Mouse (Mus musculus) layer of hippocampus, adult 8-10 months (tissue): ENCODE measurements around the gene Olfr134. TPM values are rescaled to one million over a fixed set of nuclear protein-coding genes. Genes with fewer than 3 reads are reported as not detected.
"Not testable (repeated sequence)": the region's sequence is repeated elsewhere in the genome, so short reads cannot be mapped to it uniquely, and the experiment has no call there.

Experiments
- DNase-seq, 2 experiments: peaks; one replicate each; pipeline ENCODE4 v3.0.0; 2022; ENCODE audit warnings: low spot score in 2 of 2
- total RNA-seq, 4 experiments: library from RNA; stranded (reverse); gene quantifications; 2 replicates each; pipeline ENCODE4 v1.2.4; 2022

The Olfr134 gene
- total RNA-seq, result not detected

GRCm38 (mm10) chr17:38171088-38171487 is at the start of gene Olfr134:
Olfr134 (plus strand) TSS chr17:38171388.
- DNase-seq, result no peak

- DNase-seq, result not testable (repeated sequence)
Observed at GRCm38 (mm10) chr17:38124199-38124598, 47.0 kb upstream of the Olfr134 start.

DNA sequence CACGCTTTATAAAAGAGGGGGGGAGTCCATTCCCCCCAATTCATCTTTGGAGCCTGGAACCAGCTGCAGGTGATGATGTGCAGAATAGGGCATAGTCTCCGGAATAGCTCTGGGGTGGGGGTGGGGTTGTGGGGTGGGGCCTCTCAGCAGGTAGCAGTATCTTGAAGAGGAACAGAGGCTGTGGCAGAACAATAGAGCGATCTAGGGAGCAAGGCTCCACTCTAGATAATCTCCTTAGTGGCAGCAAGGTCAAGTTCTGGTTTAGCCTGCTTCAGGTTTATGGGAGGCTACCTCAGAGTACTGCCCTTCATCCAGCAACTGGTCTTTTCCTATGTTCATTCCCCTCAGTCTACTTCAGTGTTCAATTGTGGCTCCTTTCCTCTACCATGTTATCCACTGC is 45.8 kb upstream of the Olfr134 start:
- DNase-seq, result not testable (repeated sequence)

DNA sequence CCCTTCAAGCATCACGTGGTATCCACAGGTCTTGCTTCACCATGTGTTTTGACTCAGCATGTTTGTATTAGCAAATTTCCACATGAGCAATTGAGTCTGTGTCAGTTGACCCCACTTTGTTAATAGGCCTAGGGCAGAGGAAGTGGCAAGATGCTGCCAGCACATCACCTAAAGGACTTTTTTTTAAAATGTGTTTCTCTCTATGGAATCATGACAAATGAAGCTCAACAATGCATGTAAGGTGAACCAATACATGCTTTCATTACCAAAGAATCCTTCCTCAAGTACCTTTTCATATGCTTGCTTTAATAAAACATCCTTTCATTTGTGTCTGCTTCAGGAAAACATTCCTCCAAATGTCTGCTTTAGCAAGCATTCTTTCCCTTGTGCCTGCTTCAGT is 36.8 kb upstream of the Olfr134 start, which contains the start of gene Olfr132:
TSS of gene Olfr132 (minus strand) at position 101 of the 400 bp plus-strand sequence.
- DNase-seq, result no peak

DNA sequence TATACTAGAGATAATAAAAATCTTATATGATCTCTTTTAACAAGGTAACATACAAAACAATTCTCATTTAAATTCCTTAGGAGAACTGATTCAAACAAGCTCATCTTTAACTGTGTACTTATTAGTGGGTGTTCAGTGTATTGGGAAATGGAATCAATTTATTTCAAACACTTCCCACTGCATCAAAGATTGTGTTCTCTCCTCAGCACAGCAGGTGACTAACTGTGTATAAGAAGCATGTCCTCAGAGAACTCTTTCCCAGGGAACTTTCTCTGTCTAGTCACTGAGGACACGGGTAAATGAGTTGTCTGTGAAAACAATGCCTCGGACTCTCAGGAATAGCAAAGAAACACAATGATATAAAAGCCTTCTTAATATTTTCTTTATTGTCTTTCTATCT is 26.2 kb upstream of the Olfr134 start, which contains the start of gene Olfr133:
TSS of gene Olfr133 (plus strand) at position 301 of the 400 bp plus-strand sequence.
- DNase-seq, result no peak

GRCm38 (mm10) chr17:38204035-38204434 is 32.8 kb downstream of the Olfr134 start, which contains the start of gene Olfr135:
Olfr135 (plus strand) TSS chr17:38204335.
- DNase-seq, result no peak

Other genes starting within 250 kb of the Olfr134 start
- not detected for gene Olfr761, start 218.3 kb upstream of the Olfr134 start, total RNA-seq
- not detected for gene Olfr129, start 111.3 kb upstream of the Olfr134 start, total RNA-seq
- gene Olfr130, start 107.5 kb upstream of the Olfr134 start, total RNA-seq, result not detected
- not detected for gene Olfr131, start 82.7 kb upstream of the Olfr134 start, total RNA-seq
- not detected for gene Olfr132, start 36.9 kb upstream of the Olfr134 start, total RNA-seq
- gene Olfr133, start 26.1 kb upstream of the Olfr134 start, total RNA-seq, result not detected
- not detected for gene Olfr135, start 32.9 kb downstream of the Olfr134 start, total RNA-seq
- gene Olfr138, start 89.6 kb downstream of the Olfr134 start, total RNA-seq, result not detected
- gene Olfr137, start 136.2 kb downstream of the Olfr134 start, total RNA-seq, result not detected
- gene Olfr136, start 158.4 kb downstream of the Olfr134 start, total RNA-seq, result not detected
- not detected for gene Esp36, start 248.8 kb downstream of the Olfr134 start, total RNA-seq